Mouse (Mus musculus): ENCODE data around the gene Syk. TPM values are rescaled to one million over a fixed set of nuclear protein-coding genes. Genes with fewer than 3 reads are reported as not detected.
A peak's percentile ranks its signal among the peaks of the same experiment; 100 is the strongest.

The Syk gene
- polyA plus RNA-seq, 1 experiment = 55.7 TPM

GRCm38 (mm10) chr13:52566188-52566760 lies 16.7 kb upstream of the Syk start:
- TF ChIP-seq GATA1 (IDR thresholded peaks at IDR 0.05; ENCODE audit: borderline replicate concordance, low read length) (no peak), FLI1 (IDR thresholded peaks at IDR 0.05; ENCODE audit: low read length) (no peak)
- Histone ChIP-seq H3K4me3 (replicated peaks) (peak overlapping the region; percentile 87), H3K4me1 (peaks cover 97% of the 10 kb centered on the region), H3K36me3 (replicated peaks; ENCODE audit: low read length) (peaks cover 53% of the 10 kb centered on the region), H3K9me3 (no peaks in the 10 kb centered on the region), H3K27me3 (replicated peaks) (no peaks in the 10 kb centered on the region)

DNA sequence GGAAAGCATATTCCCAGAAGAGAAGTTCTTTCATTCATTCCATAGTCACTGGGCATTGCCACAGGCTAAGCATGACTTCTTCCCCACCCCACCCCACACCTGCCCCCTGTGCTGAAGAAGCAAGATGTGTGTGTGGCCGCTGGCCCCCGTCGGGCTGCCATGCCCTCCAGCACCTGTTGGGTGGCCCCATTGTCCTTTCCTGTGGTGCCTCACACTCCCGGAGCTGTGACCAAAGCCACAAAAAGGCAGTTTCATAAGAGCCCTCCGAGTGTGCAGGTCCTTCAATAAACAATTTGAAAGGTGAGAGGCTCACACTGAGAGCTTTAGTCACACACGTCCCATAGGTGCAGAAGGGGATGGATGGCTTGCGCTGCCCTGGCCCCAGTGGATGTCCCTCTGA lies 16.2 kb upstream of the Syk start:
- no peaks in the 10 kb centered on the region for H3K27me3 ChIP-seq (replicated peaks)
- peak overlapping the region; percentile 87 for H3K4me3 ChIP-seq (replicated peaks)
- H3K4me1 ChIP-seq = peaks cover 97% of the 10 kb centered on the region
- no peaks in the 10 kb centered on the region for H3K9me3 ChIP-seq
- TF ChIP-seq GATA1 (IDR thresholded peaks at IDR 0.05; ENCODE audit: borderline replicate concordance, low read length) (no peak), FLI1 (IDR thresholded peaks at IDR 0.05; ENCODE audit: low read length) (no peak)
- peaks cover 49% of the 10 kb centered on the region for H3K36me3 ChIP-seq (replicated peaks; ENCODE audit: low read length)

DNA sequence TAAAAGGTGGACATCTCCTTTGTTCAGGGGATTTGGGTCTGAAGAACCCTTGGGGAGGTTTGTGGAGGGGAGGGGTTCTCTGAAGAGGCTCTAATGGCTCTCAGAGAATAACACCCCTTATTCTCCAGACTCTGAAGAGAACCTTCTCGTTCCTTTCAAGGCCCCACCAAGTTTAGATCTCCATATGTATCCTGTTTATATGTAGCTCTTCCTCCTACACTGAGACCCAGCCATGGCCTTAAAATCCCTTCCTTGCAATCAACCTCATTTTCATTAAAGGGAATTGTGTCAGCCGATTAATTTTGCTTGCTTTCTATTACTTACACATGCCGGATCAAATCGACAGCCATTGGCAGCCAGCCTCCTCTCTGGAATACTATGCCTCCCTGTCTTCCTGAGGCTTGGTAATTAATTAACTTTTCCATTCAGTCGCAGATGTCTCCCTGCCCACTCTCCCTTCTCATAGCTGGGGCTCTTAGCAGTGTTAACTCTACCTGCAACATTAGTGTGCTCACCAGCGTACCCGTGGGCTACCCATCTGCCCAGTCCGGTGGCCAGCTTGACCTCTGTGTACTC lies 13.7 kb upstream of the Syk start:
- Histone ChIP-seq H3K4me3 (replicated peaks) (no peak overlapping the region), H3K27me3 (replicated peaks) (no peaks in the 10 kb centered on the region), H3K4me1 (peaks cover 97% of the 10 kb centered on the region), H3K36me3 (replicated peaks; ENCODE audit: low read length) (peaks cover 43% of the 10 kb centered on the region), H3K9me3 (no peaks in the 10 kb centered on the region)
- TF ChIP-seq GATA1 (IDR thresholded peaks at IDR 0.05; ENCODE audit: borderline replicate concordance, low read length) = no peak
- TF ChIP-seq FLI1 (IDR thresholded peaks at IDR 0.05; ENCODE audit: low read length) = no peak

GRCm38 (mm10) chr13:52570276-52570675 lies 12.7 kb upstream of the Syk start:
- peak overlapping the region; percentile 38 for H3K4me3 ChIP-seq (replicated peaks)
- TF ChIP-seq GATA1 (IDR thresholded peaks at IDR 0.05; ENCODE audit: borderline replicate concordance, low read length) (no peak), FLI1 (IDR thresholded peaks at IDR 0.05; ENCODE audit: low read length) (no peak)
- H3K4me1 ChIP-seq = peaks cover 97% of the 10 kb centered on the region
- peaks cover 35% of the 10 kb centered on the region for H3K36me3 ChIP-seq (replicated peaks; ENCODE audit: low read length)
- H3K9me3 ChIP-seq = no peaks in the 10 kb centered on the region
- no peaks in the 10 kb centered on the region for H3K27me3 ChIP-seq (replicated peaks)

GRCm38 (mm10) chr13:52571591-52572384 lies 11.2 kb upstream of the Syk start:
- peak overlapping the region; percentile 62 for H3K4me3 ChIP-seq (replicated peaks)
- TF ChIP-seq GATA1 (IDR thresholded peaks at IDR 0.05; ENCODE audit: borderline replicate concordance, low read length) (no peak), FLI1 (IDR thresholded peaks at IDR 0.05; ENCODE audit: low read length) (no peak)
- peaks cover 97% of the 10 kb centered on the region for H3K4me1 ChIP-seq
- H3K36me3 ChIP-seq (replicated peaks; ENCODE audit: low read length) = peaks cover 23% of the 10 kb centered on the region
- no peaks in the 10 kb centered on the region for H3K27me3 ChIP-seq (replicated peaks)
- H3K9me3 ChIP-seq = no peaks in the 10 kb centered on the region

- Histone ChIP-seq H3K9me3 (no peaks in the 10 kb centered on the region), H3K4me1 (peaks cover 97% of the 10 kb centered on the region), H3K27me3 (replicated peaks) (no peaks in the 10 kb centered on the region), H3K4me3 (replicated peaks) (peak overlapping the region; percentile 81), H3K36me3 (replicated peaks; ENCODE audit: low read length) (peaks cover 21% of the 10 kb centered on the region)
- TF ChIP-seq FLI1 (IDR thresholded peaks at IDR 0.05; ENCODE audit: low read length) (no peak), GATA1 (IDR thresholded peaks at IDR 0.05; ENCODE audit: borderline replicate concordance, low read length) (no peak)
Observed at GRCm38 (mm10) chr13:52572451-52573446, 10.2 kb upstream of the Syk start.

DNA sequence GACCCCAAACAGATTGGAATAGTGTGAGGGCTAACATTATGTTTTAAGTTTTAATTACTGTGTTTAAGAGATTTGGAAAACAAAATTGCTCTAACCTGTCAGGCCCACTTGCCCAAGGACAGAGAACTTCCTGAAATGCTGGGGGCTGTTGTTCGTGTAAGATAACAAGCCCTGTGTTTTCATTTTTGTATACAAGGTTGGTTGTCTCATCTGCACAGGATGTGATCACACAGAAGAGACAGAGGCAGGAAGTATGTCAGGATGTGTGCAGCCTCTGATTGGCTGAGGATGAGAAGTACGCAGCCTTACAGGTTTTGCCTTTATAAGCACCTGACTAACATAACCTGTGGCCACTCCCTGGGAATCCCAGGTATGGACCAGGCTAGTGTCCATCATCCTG lies 8.7 kb upstream of the Syk start:
- TF ChIP-seq FLI1 (IDR thresholded peaks at IDR 0.05; ENCODE audit: low read length) (0 out of 2 replicates have a peak, but pooled peaks have one; percentile 22), GATA1 (IDR thresholded peaks at IDR 0.05; ENCODE audit: borderline replicate concordance, low read length) (no peak; the same call in 2 of the 3 replicates)
- H3K9me3 ChIP-seq = no peaks in the 10 kb centered on the region
- H3K4me3 ChIP-seq (replicated peaks) = peak overlapping the region; percentile 39
- no peaks in the 10 kb centered on the region for H3K27me3 ChIP-seq (replicated peaks)
- peaks cover 20% of the 10 kb centered on the region for H3K36me3 ChIP-seq (replicated peaks; ENCODE audit: low read length)
- H3K4me1 ChIP-seq = peaks cover 97% of the 10 kb centered on the region

- no peaks in the 10 kb centered on the region for H3K27me3 ChIP-seq (replicated peaks)
- H3K4me1 ChIP-seq = peaks cover 97% of the 10 kb centered on the region
- H3K36me3 ChIP-seq (replicated peaks; ENCODE audit: low read length) = peaks cover 10% of the 10 kb centered on the region
- TF ChIP-seq FLI1 (IDR thresholded peaks at IDR 0.05; ENCODE audit: low read length) = no peak
- no peak for TF ChIP-seq GATA1 (IDR thresholded peaks at IDR 0.05; ENCODE audit: borderline replicate concordance, low read length)
- H3K4me3 ChIP-seq (replicated peaks) = peak overlapping the region; percentile 75
- H3K9me3 ChIP-seq = no peaks in the 10 kb centered on the region
Observed at GRCm38 (mm10) chr13:52575483-52575882, 7.5 kb upstream of the Syk start.

- peaks cover 99% of the 10 kb centered on the region for H3K4me1 ChIP-seq
- H3K36me3 ChIP-seq (replicated peaks; ENCODE audit: low read length) = peaks cover 10% of the 10 kb centered on the region
- peaks cover 4% of the 10 kb centered on the region; the same call in 1 of the 2 replicates for H3K9me3 ChIP-seq
- TF ChIP-seq FLI1 (IDR thresholded peaks at IDR 0.05; ENCODE audit: low read length) (no peak), GATA1 (IDR thresholded peaks at IDR 0.05; ENCODE audit: borderline replicate concordance, low read length) (no peak)
- H3K4me3 ChIP-seq (replicated peaks) = peak overlapping the region; percentile 89
- H3K27me3 ChIP-seq (replicated peaks) = no peaks in the 10 kb centered on the region
Observed at GRCm38 (mm10) chr13:52576021-52576614, 6.9 kb upstream of the Syk start.

All from megakaryocyte, embryonic 14.5 days (primary cell).